Mouse (Mus musculus): ENCODE measurements around the gene Atp2a1. TPM values are rescaled to one million over a fixed set of nuclear protein-coding genes. Genes with fewer than 3 reads are reported as not detected.

Gene Atp2a1
- total and polyA plus RNA-seq, 3 experiments: 0.38 to 0.74 TPM; not detected in 1

DNA sequence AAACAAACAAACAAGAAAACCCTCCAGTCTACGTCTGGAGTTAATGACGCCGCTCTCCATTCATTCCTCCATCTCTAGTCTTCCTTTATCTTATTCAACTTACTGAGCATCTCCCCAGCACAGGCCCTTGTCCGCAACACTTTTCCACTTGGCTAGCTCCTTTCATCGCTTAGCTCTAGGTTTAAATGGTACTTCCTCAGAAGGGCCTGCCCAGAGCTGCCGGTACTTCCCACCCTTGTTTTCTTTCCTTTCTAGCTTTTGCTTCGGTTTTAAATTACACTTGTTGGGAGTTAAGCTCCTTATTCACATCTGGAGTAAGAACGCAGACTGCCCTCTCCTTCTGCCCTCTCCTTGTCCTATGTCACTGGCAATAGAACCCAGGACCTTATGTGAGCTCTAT is 45.9 kb downstream of the Atp2a1 start (continued):
- no peak for TF ChIP-seq ZKSCAN1 (IDR thresholded peaks at IDR 0.05; ENCODE audit: borderline replicate concordance, low read depth, low read length)
- TF ChIP-seq MAX (IDR thresholded peaks at IDR 0.05; ENCODE audit: low read length): no peak; the same call in 1 of the 2 replicates
- TF ChIP-seq NRF1 (IDR thresholded peaks at IDR 0.05; ENCODE audit: low read depth, low read length): no peak
- TF ChIP-seq JUND (conservative IDR thresholded peaks at IDR 0.05; ENCODE audit: low read depth, low read length): no peak
- no peak for TF ChIP-seq ZMIZ1 (IDR thresholded peaks at IDR 0.05; ENCODE audit: low read depth, low read length)
- no peak for TF ChIP-seq SIN3A (IDR thresholded peaks at IDR 0.05; ENCODE audit: low read length)

GRCm38 (mm10) chr7:126416615-126417014 is 46.3 kb downstream of the Atp2a1 start:
- H3K36me3 ChIP-seq (replicated peaks in 1 of 2; ENCODE audit: control insufficient read depth in 1 of 2, insufficient read depth in 1 of 2, low read length in 1 of 2): peaks cover 14 to 20% of the 10 kb centered on the region in 2 experiments

More at GRCm38 (mm10) chr7:126416615-126417014, 46.3 kb downstream of the Atp2a1 start:
- no peaks in the 10 kb centered on the region for H3K27me3 ChIP-seq (replicated peaks)
- peak; percentile 93 for DNase-seq (ENCODE audit: extremely low read depth)
- peak overlapping the region; percentile 100 for H3K27ac ChIP-seq (ENCODE audit: insufficient read depth, low read depth)
- H3K4me1 ChIP-seq (ENCODE audit: control insufficient read depth in 1 of 2, insufficient read depth in 2 of 2): peaks cover 36 to 61% of the 10 kb centered on the region in 2 experiments
- peak overlapping the region; percentile 29; the same call in 1 of the 2 replicates for H3K9ac ChIP-seq (ENCODE audit: insufficient read depth, low read depth)
- peak overlapping the region; percentile 67 for H3K4me2 ChIP-seq (ENCODE audit: insufficient read depth, low read depth, poor library complexity, severe bottlenecking)
- H3K9me3 ChIP-seq (replicated peaks; ENCODE audit: low read length): peaks cover 5% of the 10 kb centered on the region
- peak overlapping the region in 2 of 3 experiments; percentile 6 to 49 for H3K4me3 ChIP-seq (replicated peaks in 1 of 3; ENCODE audit: low read depth in 2 of 3, low read length in 2 of 3, poor library complexity in 1 of 3)
- H3K79me2 ChIP-seq (replicated peaks; ENCODE audit: control insufficient read depth, extremely low read depth, insufficient read depth, poor library complexity, severe bottlenecking): peaks cover 27% of the 10 kb centered on the region
- in situ Hi-C loops (cut with MboI; ENCODE audit: low pct_ligation_motif_present, low pct_unique_long_range_greater_than_20kb, low sequenced_read_pairs): no loop called here
- no peak for TF ChIP-seq CHD1 (IDR thresholded peaks at IDR 0.05; ENCODE audit: low read depth, low read length)
- peak; percentile 52; the same call in 1 of the 2 replicates for TF ChIP-seq MYC (IDR thresholded peaks at IDR 0.05; ENCODE audit: low read depth, low read length)
- TF ChIP-seq CHD2 (IDR thresholded peaks at IDR 0.05; ENCODE audit: low read length): no peak
- TF ChIP-seq JUN (IDR thresholded peaks at IDR 0.05; ENCODE audit: insufficient read depth, low read depth, low read length): 0 out of 2 replicates have a peak, but pooled peaks have one; percentile 0
- peak; percentile 56; the same call in 1 of the 2 replicates for TF ChIP-seq SIN3A (IDR thresholded peaks at IDR 0.05; ENCODE audit: low read length)
- peak; percentile 91 for TF ChIP-seq EP300 (IDR thresholded peaks at IDR 0.05; ENCODE audit: low read length)
- no peak for TF ChIP-seq ZNF384 (IDR thresholded peaks at IDR 0.05; ENCODE audit: low read depth, low read length)
- peak; percentile 74 for TF ChIP-seq MEF2A (IDR thresholded peaks at IDR 0.05; ENCODE audit: borderline replicate concordance, low read depth, low read length)
- TF ChIP-seq TCF12 (IDR thresholded peaks at IDR 0.05; ENCODE audit: low read depth, low read length): peak; percentile 94
- TF ChIP-seq ZMIZ1 (IDR thresholded peaks at IDR 0.05; ENCODE audit: low read depth, low read length): peak; percentile 47; the same call in 1 of the 2 replicates
- TF ChIP-seq SMC3 (IDR thresholded peaks at IDR 0.05; ENCODE audit: low read depth, low read length): no peak
- TF ChIP-seq MAFK (IDR thresholded peaks at IDR 0.05; ENCODE audit: insufficient replicate concordance, low read length): 0 out of 2 replicates have a peak, but pooled peaks have one; percentile 7
- TF ChIP-seq MAZ (IDR thresholded peaks at IDR 0.05; ENCODE audit: low read depth, low read length): 0 out of 2 replicates have a peak, but pooled peaks have one; percentile 59
- TF ChIP-seq POLR2A (IDR thresholded peaks at IDR 0.05; ENCODE audit: low read depth, low read length): 0 out of 2 replicates have a peak, but pooled peaks have one; percentile 54
- TF ChIP-seq KAT2A (IDR thresholded peaks at IDR 0.05; ENCODE audit: insufficient replicate concordance, low read length): 0 out of 2 replicates have a peak, but pooled peaks have one; percentile 53
- TF ChIP-seq NRF1 (IDR thresholded peaks at IDR 0.05; ENCODE audit: low read depth, low read length): peak; percentile 54
- peak; percentile 61; the same call in 1 of the 2 replicates for TF ChIP-seq IRF4 (IDR thresholded peaks at IDR 0.05; ENCODE audit: low read depth, low read length)
- TF ChIP-seq ETS1 (conservative IDR thresholded peaks at IDR 0.05; ENCODE audit: low read depth, low read length): peak; percentile 91
- TF ChIP-seq USF1 (IDR thresholded peaks at IDR 0.05; ENCODE audit: low read depth, low read length): no peak
- TF ChIP-seq ELF1 (IDR thresholded peaks at IDR 0.05; ENCODE audit: low read depth, low read length): peak; percentile 80
- TF ChIP-seq HCFC1 (IDR thresholded peaks at IDR 0.05; ENCODE audit: low read depth, low read length): peak; percentile 40; the same call in 1 of the 2 replicates
- no peak for TF ChIP-seq PAX5 (IDR thresholded peaks at IDR 0.05; ENCODE audit: low read length)
- TF ChIP-seq TBP (conservative IDR thresholded peaks at IDR 0.05; ENCODE audit: low read depth, low read length): peak; percentile 67
- no peak for TF ChIP-seq GABPA (IDR thresholded peaks at IDR 0.05; ENCODE audit: insufficient replicate concordance, low read depth, low read length)
- TF ChIP-seq NELFE (IDR thresholded peaks at IDR 0.05; ENCODE audit: low read depth, low read length): peak; percentile 44; the same call in 1 of the 2 replicates
- TF ChIP-seq RCOR1 (conservative IDR thresholded peaks at IDR 0.05; ENCODE audit: low read depth, low read length): peak; percentile 25; the same call in 1 of the 2 replicates
- peak; percentile 69 for TF ChIP-seq BHLHE40 (IDR thresholded peaks at IDR 0.05; ENCODE audit: low read depth, low read length)
- TF ChIP-seq MAX (IDR thresholded peaks at IDR 0.05; ENCODE audit: low read length): peak; percentile 77
- dilution Hi-C loops (cut with MboI; ENCODE audit: extremely low pct_ligation_motif_present, extremely low pct_unique_long_range_greater_than_20kb, low sequenced_read_pairs): no loop called here

Data from CH12.LX (cell line).